Mouse (Mus musculus) cerebral cortex, adult 2 months (tissue): ENCODE measurements around the gene Rapgef6.

Source experiments
- WGBS: fragments of 180-500 bp; shearing (Covaris S2); methylation state at CpG from one replicate; pipeline ENCODE4 v1.1.7; 2018; 5-methylcytosine and 5-hydroxymethylcytosine counted together

The Rapgef6 gene

GRCm38 (mm10) chr11:54741330-54741729 lies 218.7 kb downstream of the Rapgef6 start:
- WGBS: 97% methylated on average over 2 of the region's 2 CpGs

- WGBS: 79% methylated on average over 1 of the region's 1 CpGs
Measured at GRCm38 (mm10) chr11:54744231-54744630, 221.6 kb downstream of the Rapgef6 start.
